Mouse (Mus musculus): ENCODE results near the gene Nedd9. TPM values are rescaled to one million over a fixed set of nuclear protein-coding genes. Genes with fewer than 3 reads are reported as not detected.

Nedd9 gene
- 18.5 and 19.3 TPM in 2 replicates for polyA plus RNA-seq (2015; fragmentation: Nextera tagmentation; extraction: Ambion mirVana)

DNA sequence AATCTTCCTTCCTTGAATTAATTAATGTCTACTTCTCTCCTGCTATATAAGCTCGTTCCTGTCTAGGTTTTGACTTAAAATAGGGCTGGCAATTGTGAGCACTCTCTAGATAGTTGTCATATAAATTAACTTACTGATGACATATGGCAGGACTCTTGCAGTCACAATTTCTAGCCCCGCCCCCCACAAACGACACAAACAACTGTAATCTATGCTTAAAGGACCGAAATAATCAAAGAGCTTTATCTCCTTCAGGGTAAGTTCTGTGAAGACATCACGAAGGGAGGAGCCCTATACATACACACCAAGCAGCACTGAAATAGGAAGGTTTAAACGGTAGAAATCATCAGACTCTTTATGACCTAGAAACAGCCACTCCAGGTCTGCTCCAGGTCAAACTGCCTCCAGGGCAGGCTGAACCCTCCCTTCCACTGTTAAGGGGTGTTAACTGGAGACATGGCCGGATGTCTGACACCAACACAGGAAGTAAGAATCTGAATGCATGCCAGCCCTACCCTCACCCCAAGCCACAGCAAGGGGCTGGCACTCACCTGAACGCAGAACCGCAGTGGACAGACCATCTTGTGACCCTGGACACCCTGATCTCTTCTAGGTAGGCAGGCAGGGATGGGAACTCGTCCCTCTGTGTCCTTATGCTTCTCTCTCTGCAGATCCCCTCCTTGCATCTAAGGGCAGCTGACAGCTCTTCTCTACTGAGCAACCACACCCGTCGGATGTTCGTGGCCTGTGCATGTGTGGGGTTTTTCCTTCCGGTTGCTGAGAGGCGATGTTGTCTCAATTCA lies at the start of gene Nedd9:
Gene Nedd9 (minus strand): TSS at position 757 of the 803 bp plus-strand sequence.
- WGBS, result 52% methylated on average over 15 of the region's 15 CpGs
- Histone ChIP-seq H3K4me3 (no peak within 1 kb of the TSS), H3K27ac (replicated peaks) (peak within 1 kb of the TSS; percentile 25; the same call in 1 of the 2 replicates), H3K9ac (no peak within 1 kb of the TSS), H3K4me1 (peaks cover 4% of the 10 kb centered on the region; the same call in 1 of the 2 replicates), H3K4me2 (peak within 1 kb of the TSS; percentile 26), H3K27me3 (replicated peaks) (peaks cover 18% of the 10 kb centered on the region), H3K9me3 (no peaks in the 10 kb centered on the region), H3K36me3 (no peaks in the 10 kb centered on the region)
- no peak for ATAC-seq (ENCODE audit: extremely low read depth, insufficient number of reproducible peaks, low FRiP score, low TSS enrichment)

DNA sequence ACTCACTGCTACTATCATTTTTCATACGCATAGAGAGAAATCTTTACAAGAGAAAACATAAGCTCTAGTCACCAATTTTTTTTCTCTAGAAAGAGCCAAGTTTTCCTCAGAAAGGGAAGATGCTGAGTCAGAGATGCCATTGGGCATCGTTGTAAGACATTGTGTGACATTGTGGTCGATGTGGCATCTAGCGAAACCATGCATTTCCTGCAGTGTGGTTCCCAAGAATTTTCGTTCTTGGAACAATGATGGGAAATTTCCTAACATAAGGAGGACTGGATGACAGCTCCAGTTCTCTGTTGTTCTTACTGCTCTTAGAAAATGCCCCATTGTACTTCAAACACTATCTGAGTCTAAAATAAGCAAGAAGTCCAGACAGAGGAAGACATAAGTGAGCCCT lies 45.5 kb upstream of the Nedd9 start:
- Histone ChIP-seq H3K9me3 (no peaks in the 10 kb centered on the region), H3K4me1 (0 out of 2 replicates have a peak, but pooled peaks cover 5% of the 10 kb centered on the region), H3K4me2 (no peak overlapping the region), H3K27ac (replicated peaks) (no peak overlapping the region), H3K4me3 (no peak overlapping the region), H3K27me3 (replicated peaks) (no peaks in the 10 kb centered on the region), H3K36me3 (no peaks in the 10 kb centered on the region), H3K9ac (no peak overlapping the region)
- no peak for ATAC-seq (ENCODE audit: extremely low read depth, insufficient number of reproducible peaks, low FRiP score, low TSS enrichment)
- WGBS, result 56% methylated on average over 5 of the region's 5 CpGs

DNA sequence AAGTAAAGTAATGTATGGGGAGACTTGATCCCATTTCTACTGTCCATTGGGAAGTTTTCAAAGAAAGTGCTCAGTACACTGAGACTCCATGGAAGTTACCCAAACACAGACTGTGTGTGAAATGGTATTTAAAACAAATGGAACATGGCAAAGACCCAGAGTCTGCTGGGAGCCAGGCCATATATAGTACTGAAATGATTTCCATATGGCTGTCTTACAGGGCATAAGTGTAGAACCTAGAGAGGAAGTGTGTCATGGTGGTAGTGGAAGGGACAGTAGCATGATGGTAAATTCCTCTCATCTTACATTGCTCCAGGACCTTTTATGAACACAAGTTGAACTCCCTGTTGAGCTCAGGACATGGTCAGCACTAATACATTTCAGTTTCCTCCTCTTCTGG lies 43.2 kb upstream of the Nedd9 start:
- no peaks in the 10 kb centered on the region for H3K9me3 ChIP-seq
- no peak overlapping the region for H3K9ac ChIP-seq
- H3K4me2 ChIP-seq, result no peak overlapping the region
- H3K27me3 ChIP-seq (replicated peaks), result no peaks in the 10 kb centered on the region
- no peak overlapping the region for H3K4me3 ChIP-seq
- H3K4me1 ChIP-seq, result 0 out of 2 replicates have a peak, but pooled peaks cover 5% of the 10 kb centered on the region
- no peak overlapping the region for H3K27ac ChIP-seq (replicated peaks)
- ATAC-seq (ENCODE audit: extremely low read depth, insufficient number of reproducible peaks, low FRiP score, low TSS enrichment), result no peak
- no peaks in the 10 kb centered on the region for H3K36me3 ChIP-seq

GRCm38 (mm10) chr13:41524208-41524607 lies 37.0 kb upstream of the Nedd9 start:
- Histone ChIP-seq H3K9me3 (no peaks in the 10 kb centered on the region), H3K4me2 (no peak overlapping the region), H3K27me3 (replicated peaks) (no peaks in the 10 kb centered on the region), H3K27ac (replicated peaks) (no peak overlapping the region), H3K4me1 (peaks cover 7% of the 10 kb centered on the region; the same call in 1 of the 2 replicates), H3K36me3 (no peaks in the 10 kb centered on the region), H3K9ac (no peak overlapping the region), H3K4me3 (no peak overlapping the region)
- no peak for ATAC-seq (ENCODE audit: extremely low read depth, insufficient number of reproducible peaks, low FRiP score, low TSS enrichment)
- WGBS, result 89% methylated on average over 11 of the region's 11 CpGs

DNA sequence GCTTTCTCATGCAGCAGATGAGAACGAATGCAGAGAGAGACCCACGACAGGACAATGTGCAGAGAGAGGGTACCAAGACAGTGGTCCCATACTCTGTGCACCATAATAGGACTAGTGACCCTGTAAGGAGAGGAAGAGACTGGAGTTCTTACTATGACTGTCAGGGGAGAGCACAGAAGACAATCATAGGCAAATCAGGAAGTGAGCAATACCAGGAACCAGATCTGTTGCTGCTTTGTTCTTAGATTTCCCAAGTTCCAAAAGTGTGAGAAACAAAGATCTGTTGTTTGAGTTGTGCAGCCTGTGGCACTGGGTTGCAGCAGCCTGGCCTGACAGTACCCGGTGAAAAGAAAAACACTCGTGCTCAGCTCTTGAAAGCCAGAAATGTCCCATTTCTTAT lies 34.1 kb upstream of the Nedd9 start:
- no peaks in the 10 kb centered on the region for H3K27me3 ChIP-seq (replicated peaks)
- no peak overlapping the region for H3K4me2 ChIP-seq
- no peak overlapping the region for H3K9ac ChIP-seq
- peaks cover 10% of the 10 kb centered on the region for H3K4me1 ChIP-seq
- no peak overlapping the region for H3K4me3 ChIP-seq
- no peak for ATAC-seq (ENCODE audit: extremely low read depth, insufficient number of reproducible peaks, low FRiP score, low TSS enrichment)
- H3K9me3 ChIP-seq, result no peaks in the 10 kb centered on the region
- WGBS, result 79% methylated on average over 4 of the region's 4 CpGs
- H3K27ac ChIP-seq (replicated peaks), result no peak overlapping the region
- H3K36me3 ChIP-seq, result no peaks in the 10 kb centered on the region

DNA sequence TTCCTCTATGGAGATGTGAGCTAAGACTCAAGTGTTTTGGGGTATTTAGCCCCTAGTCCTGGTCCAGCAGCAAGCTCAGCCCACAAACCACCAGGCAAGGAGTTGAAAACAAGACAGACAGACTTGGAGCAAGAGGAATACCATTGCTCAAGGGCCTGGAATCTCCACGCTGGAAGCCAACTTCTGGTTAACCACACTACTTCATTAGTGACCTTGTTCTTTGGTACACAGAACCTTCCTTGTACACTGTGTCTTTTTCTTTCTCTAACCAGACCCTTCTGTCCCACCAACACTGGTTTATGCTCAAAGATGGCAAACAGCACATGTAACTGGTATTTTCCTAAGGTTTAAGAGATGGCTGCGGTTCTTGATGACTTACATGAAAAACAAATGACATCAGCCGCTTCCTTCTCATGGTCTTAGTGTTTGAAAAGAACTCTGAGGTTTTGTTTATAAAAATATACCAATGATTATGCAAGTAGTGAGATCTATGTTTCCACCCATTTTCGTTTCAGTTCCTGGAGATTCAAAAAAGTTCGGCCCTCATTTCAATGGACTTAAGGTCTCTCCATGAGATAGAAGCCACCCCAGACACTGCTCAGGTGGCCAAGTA lies 33.5 kb upstream of the Nedd9 start:
- Histone ChIP-seq H3K4me1 (peaks cover 11% of the 10 kb centered on the region), H3K27ac (replicated peaks) (no peak overlapping the region), H3K9ac (no peak overlapping the region), H3K27me3 (replicated peaks) (no peaks in the 10 kb centered on the region), H3K36me3 (no peaks in the 10 kb centered on the region), H3K9me3 (no peaks in the 10 kb centered on the region), H3K4me3 (no peak overlapping the region), H3K4me2 (no peak overlapping the region)
- ATAC-seq (ENCODE audit: extremely low read depth, insufficient number of reproducible peaks, low FRiP score, low TSS enrichment), result no peak
- 79% methylated on average over 5 of the region's 5 CpGs for WGBS

GRCm38 (mm10) chr13:41519792-41520191 lies 32.6 kb upstream of the Nedd9 start:
- no peak for ATAC-seq (ENCODE audit: extremely low read depth, insufficient number of reproducible peaks, low FRiP score, low TSS enrichment)
- 54% methylated on average over 4 of the region's 4 CpGs for WGBS
- Histone ChIP-seq H3K27ac (replicated peaks) (no peak overlapping the region), H3K27me3 (replicated peaks) (no peaks in the 10 kb centered on the region), H3K36me3 (no peaks in the 10 kb centered on the region), H3K4me3 (no peak overlapping the region), H3K4me1 (peaks cover 11% of the 10 kb centered on the region), H3K9ac (no peak overlapping the region), H3K9me3 (no peaks in the 10 kb centered on the region), H3K4me2 (no peak overlapping the region)

DNA sequence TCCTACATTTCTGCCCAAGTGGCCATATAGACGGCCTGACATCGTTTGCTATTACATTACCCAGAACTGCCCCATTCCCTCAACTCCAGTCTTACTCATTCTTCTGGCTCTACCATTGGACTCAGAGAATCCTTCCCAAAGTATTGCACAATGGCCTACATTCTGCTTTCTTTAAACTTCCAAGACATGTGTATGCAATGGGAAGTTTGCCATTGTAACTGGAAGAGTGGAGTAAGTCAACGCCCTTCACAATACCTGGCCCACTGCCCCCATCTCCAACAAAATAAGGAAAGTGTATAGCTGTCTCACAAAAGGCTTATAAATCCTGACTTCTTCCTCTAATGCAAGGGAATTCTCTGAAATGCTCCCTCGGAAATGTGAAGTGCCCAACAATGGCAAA lies 30.0 kb upstream of the Nedd9 start:
- no peak for ATAC-seq (ENCODE audit: extremely low read depth, insufficient number of reproducible peaks, low FRiP score, low TSS enrichment)
- 83% methylated on average over 4 of the region's 4 CpGs for WGBS

DNA sequence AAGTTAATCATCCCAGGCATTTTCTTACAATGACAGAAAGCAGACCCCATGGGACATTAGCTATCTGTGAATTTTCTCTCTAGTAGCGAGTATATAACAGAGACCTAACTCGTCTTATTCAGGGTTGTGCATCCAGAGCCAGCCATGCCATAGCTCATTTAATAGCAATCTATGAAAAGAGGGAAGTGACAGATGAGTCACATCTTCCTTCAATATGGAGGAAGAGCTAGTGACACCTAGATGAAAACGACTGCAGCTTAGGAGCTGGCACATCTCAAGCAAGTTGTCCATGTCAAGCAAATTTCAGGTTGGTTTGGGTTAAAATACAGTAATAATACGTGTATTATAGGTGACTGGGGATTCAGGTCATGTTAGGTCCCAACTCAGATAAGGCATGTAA lies 28.6 kb upstream of the Nedd9 start:
- no peak overlapping the region for H3K9ac ChIP-seq
- H3K27ac ChIP-seq (replicated peaks), result no peak overlapping the region
- no peak for ATAC-seq (ENCODE audit: extremely low read depth, insufficient number of reproducible peaks, low FRiP score, low TSS enrichment)
- H3K4me3 ChIP-seq, result no peak overlapping the region
- 69% methylated on average over 4 of the region's 4 CpGs for WGBS
- peaks cover 21% of the 10 kb centered on the region for H3K4me1 ChIP-seq
- H3K9me3 ChIP-seq, result no peaks in the 10 kb centered on the region
- H3K27me3 ChIP-seq (replicated peaks), result no peaks in the 10 kb centered on the region
- no peak overlapping the region for H3K4me2 ChIP-seq
- no peaks in the 10 kb centered on the region for H3K36me3 ChIP-seq

More for the DNA sequence above, 30.0 kb upstream of the Nedd9 start:
- no peak overlapping the region for H3K4me2 ChIP-seq
- peaks cover 11% of the 10 kb centered on the region for H3K4me1 ChIP-seq
- H3K27ac ChIP-seq (replicated peaks), result no peak overlapping the region
- H3K36me3 ChIP-seq, result no peaks in the 10 kb centered on the region
- H3K4me3 ChIP-seq, result no peak overlapping the region
- no peaks in the 10 kb centered on the region for H3K9me3 ChIP-seq
- no peak overlapping the region for H3K9ac ChIP-seq
- no peaks in the 10 kb centered on the region for H3K27me3 ChIP-seq (replicated peaks)

DNA sequence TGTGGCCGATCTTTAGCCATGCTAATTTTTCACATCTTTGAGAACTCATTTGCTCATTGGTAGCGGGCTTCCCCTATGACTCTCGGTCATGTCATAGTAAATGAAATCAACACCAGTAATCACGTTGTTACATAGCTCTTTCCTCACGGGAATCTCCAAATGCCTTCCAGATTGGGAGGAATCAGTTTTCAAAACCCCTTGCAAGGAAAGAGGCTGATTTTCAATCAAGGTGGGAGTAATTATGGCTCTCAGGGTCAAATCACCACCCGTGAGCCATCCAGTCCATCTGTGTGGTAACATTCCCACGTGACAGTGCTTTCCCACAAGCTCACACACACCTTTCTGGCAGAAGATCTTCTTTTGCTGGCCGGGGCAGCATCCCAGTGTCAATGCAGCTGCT lies 27.8 kb upstream of the Nedd9 start:
- no peak overlapping the region for H3K27ac ChIP-seq (replicated peaks)
- WGBS, result 71% methylated on average over 8 of the region's 8 CpGs
- H3K4me2 ChIP-seq, result no peak overlapping the region
- no peak overlapping the region for H3K9ac ChIP-seq
- peaks cover 24% of the 10 kb centered on the region for H3K4me1 ChIP-seq
- H3K36me3 ChIP-seq, result no peaks in the 10 kb centered on the region
- no peaks in the 10 kb centered on the region for H3K27me3 ChIP-seq (replicated peaks)
- ATAC-seq (ENCODE audit: extremely low read depth, insufficient number of reproducible peaks, low FRiP score, low TSS enrichment), result no peak
- H3K9me3 ChIP-seq, result no peaks in the 10 kb centered on the region
- H3K4me3 ChIP-seq, result no peak overlapping the region

- H3K27ac ChIP-seq (replicated peaks), result no peak overlapping the region
- no peak overlapping the region for H3K4me2 ChIP-seq
- 84% methylated on average over 3 of the region's 3 CpGs for WGBS
- H3K9me3 ChIP-seq, result no peaks in the 10 kb centered on the region
- no peaks in the 10 kb centered on the region for H3K27me3 ChIP-seq (replicated peaks)
- H3K9ac ChIP-seq, result no peak overlapping the region
- ATAC-seq (ENCODE audit: extremely low read depth, insufficient number of reproducible peaks, low FRiP score, low TSS enrichment), result no peak
- H3K4me1 ChIP-seq, result peaks cover 18% of the 10 kb centered on the region
- H3K36me3 ChIP-seq, result no peaks in the 10 kb centered on the region
- H3K4me3 ChIP-seq, result no peak overlapping the region
Measured at GRCm38 (mm10) chr13:41513456-41513855, 26.3 kb upstream of the Nedd9 start.

DNA sequence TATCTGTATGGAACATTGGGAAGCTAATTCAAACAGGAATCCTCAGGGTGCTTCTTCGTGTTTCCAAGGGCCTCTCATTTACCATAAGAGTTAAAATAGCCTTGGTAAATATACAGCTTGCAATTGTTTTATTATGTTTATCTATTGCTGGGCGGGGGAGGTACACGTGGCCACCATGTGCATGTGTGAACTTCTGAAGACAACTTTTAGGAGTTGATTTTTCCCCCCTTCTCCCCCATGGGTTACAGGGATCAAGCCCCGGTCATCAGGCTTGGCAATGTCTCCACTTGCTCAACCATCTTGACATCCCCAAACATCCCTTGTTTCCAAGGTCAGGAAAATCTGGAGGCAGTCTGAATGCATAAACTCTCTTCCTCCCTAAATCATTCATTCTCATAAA lies 25.1 kb upstream of the Nedd9 start:
- 77% methylated on average over 4 of the region's 4 CpGs for WGBS
- peaks cover 18% of the 10 kb centered on the region for H3K4me1 ChIP-seq
- no peak for ATAC-seq (ENCODE audit: extremely low read depth, insufficient number of reproducible peaks, low FRiP score, low TSS enrichment)

More for the DNA sequence above, 25.1 kb upstream of the Nedd9 start:
- no peak overlapping the region for H3K4me3 ChIP-seq
- no peak overlapping the region for H3K4me2 ChIP-seq
- no peaks in the 10 kb centered on the region for H3K9me3 ChIP-seq
- no peak overlapping the region for H3K9ac ChIP-seq
- no peak overlapping the region for H3K27ac ChIP-seq (replicated peaks)
- no peaks in the 10 kb centered on the region for H3K27me3 ChIP-seq (replicated peaks)
- H3K36me3 ChIP-seq, result no peaks in the 10 kb centered on the region

Data from heart, embryonic 13.5 days (tissue).